Mouse (Mus musculus): ENCODE measurements at regions not wholly inside any gene's neighbourhood (a gene's known extent, or its start where the extent isn't known, plus 50 kb on each side); places are given as distances from the start of the nearest gene placed in this dataset.

GRCm38 (mm10) chr15:34775714-34776113 lies 418.0 kb upstream of the 9430069I07Rik start:
- ATAC-seq (replicated peaks; ENCODE audit: poor library complexity), result peak; percentile 73

- ATAC-seq (replicated peaks; ENCODE audit: poor library complexity), result no peak
Measured at GRCm38 (mm10) chr15:34751746-34752145, 394.1 kb upstream of the 9430069I07Rik start.

DNA sequence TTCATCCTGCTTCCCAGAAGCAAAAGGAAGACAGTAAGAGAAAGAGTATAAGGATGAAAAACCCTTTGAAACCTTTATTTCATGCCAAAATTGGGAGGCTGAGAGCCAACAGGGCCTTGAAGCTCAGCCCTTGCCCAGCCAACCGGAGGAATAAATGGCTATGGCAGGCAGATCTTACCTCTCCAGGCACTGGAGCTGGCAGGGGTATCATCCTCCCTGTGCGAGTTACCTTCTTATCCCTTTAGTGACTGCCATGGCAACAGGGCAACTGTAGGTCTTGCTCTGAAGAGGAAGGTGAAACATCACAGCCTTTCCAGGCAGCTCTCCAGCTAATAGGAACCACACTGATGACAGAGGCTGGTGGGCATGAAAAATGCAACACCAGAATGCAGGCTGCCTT lies 393.3 kb upstream of the 9430069I07Rik start:
- no peak for ATAC-seq (replicated peaks; ENCODE audit: poor library complexity)

- ATAC-seq (replicated peaks; ENCODE audit: poor library complexity), result no peak
Measured at GRCm38 (mm10) chr15:34747111-34747510, 389.4 kb upstream of the 9430069I07Rik start.

DNA sequence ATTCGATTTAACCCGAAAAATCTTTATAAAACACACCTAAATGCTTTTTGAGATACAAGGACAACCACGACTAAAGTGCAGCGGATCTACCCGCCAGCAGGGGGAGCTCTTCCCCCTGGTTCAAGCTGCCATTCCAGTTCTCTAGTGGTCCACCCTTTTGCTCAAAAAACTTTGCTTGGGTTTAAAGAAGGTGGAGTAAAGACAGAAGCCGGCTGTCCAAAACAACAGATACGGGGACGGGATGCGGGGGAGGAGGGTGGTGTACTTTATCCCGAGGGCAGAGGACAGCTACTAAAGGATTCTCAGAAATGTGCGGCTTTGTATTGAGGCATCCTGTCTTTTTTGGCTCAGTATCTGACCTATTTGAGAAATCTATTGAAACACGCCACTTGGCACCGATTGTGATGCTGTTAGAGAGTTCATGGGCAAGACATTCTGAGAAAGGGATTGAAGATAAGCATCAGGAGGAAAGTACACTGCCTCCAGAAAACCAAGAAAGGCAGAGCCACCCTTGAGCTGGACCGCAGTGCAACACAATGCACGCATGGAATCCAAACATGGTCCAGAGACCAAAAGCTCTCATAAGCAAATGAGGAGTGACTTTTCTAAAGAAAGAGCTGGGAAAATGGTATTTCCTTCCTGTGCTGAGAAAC lies 385.6 kb upstream of the 9430069I07Rik start:
- ATAC-seq (replicated peaks; ENCODE audit: poor library complexity), result peak; percentile 73; the same call in 1 of the 2 replicates

GRCm38 (mm10) chr15:34741488-34741887 lies 383.8 kb upstream of the 9430069I07Rik start:
- no peak for ATAC-seq (replicated peaks; ENCODE audit: poor library complexity)

Measured in megakaryocyte progenitor cell, adult 5-6 weeks (primary cell).